Mouse (Mus musculus) embryonic facial prominence, embryonic 15.5 days (tissue): ENCODE results near the gene Usp42. TPM values are rescaled to one million over a fixed set of nuclear protein-coding genes. Genes with fewer than 3 reads are reported as not detected.

Source experiments
- ATAC-seq: fragments of 200-750 bp; cut with Nextera tagmentation; 2 replicates; pipeline ENCODE4 v1.8.0; 2017; ENCODE audit warnings: low read depth, moderate TSS enrichment; ENCODE audit not compliant: insufficient number of reproducible peaks, low FRiP score, low TSS enrichment
- H3K27ac ChIP-seq: fragments of 300-500 bp; sonication (generic); replicated peaks from 2 replicates; pipeline ENCODE4 v1.5.1; 2015; ENCODE audit warnings: mild to moderate bottlenecking, inconsistent platforms
- H3K27me3 ChIP-seq: fragments of 300-500 bp; sonication (generic); 2 replicates; pipeline ENCODE4 v1.6.1; 2015; ENCODE audit warnings: inconsistent platforms
- H3K36me3 ChIP-seq: fragments of 300-500 bp; sonication (generic); 2 replicates; pipeline ENCODE4 v1.6.1; 2015; ENCODE audit warnings: mild to moderate bottlenecking, inconsistent platforms
- H3K4me1 ChIP-seq: fragments of 300-500 bp; sonication (generic); 2 replicates; pipeline ENCODE4 v1.6.1; 2015; ENCODE audit warnings: inconsistent platforms
- H3K4me2 ChIP-seq: fragments of 300-500 bp; sonication (generic); replicated peaks from 2 replicates; pipeline ENCODE4 v1.6.1; 2015; ENCODE audit warnings: mild to moderate bottlenecking, inconsistent platforms
- H3K4me3 ChIP-seq: fragments of 300-500 bp; sonication (generic); replicated peaks from 2 replicates; pipeline ENCODE4 v1.5.1; 2015; ENCODE audit warnings: mild to moderate bottlenecking, inconsistent platforms
- H3K9ac ChIP-seq: fragments of 300-500 bp; sonication (generic); 2 replicates; pipeline ENCODE4 v1.6.1; 2015; ENCODE audit warnings: inconsistent platforms
- H3K9me3 ChIP-seq: fragments of 300-500 bp; sonication (generic); replicated peaks from 2 replicates; pipeline ENCODE4 v1.6.1; 2016; ENCODE audit warnings: inconsistent platforms
- whole genome bisulfite sequencing: fragments of 180-500 bp; shearing (Covaris S2); methylation state at CpG from one replicate; pipeline ENCODE4 v1.1.7; 2015; 5-methylcytosine and 5-hydroxymethylcytosine counted together
- polyA plus RNA-seq: library from polyadenylated mRNA; unstranded; fragments of >200 nt; fragmentation: Nextera tagmentation; extraction: Ambion mirVana; gene quantifications from 2 replicates; pipeline ENCODE4 v1.2.1, GENCODE M21; 2015

Gene Usp42
- polyA plus RNA-seq, 1 experiment from 2014 or later, result 17.3 TPM

- peaks cover 85% of the 10 kb centered on the region for H3K36me3 ChIP-seq
- H3K27me3 ChIP-seq, result no peaks in the 10 kb centered on the region
- no peak overlapping the region for H3K9ac ChIP-seq
- H3K4me2 ChIP-seq, result no peak overlapping the region
- H3K27ac ChIP-seq, result no peak overlapping the region; the same call in 1 of the 2 replicates
- no peaks in the 10 kb centered on the region for H3K9me3 ChIP-seq
- WGBS, result 11% methylated on average over 7 of the region's 7 CpGs
- H3K4me3 ChIP-seq, result no peak overlapping the region
- peak; percentile 53; the same call in 1 of the 2 replicates for ATAC-seq
- peaks cover 4% of the 10 kb centered on the region; the same call in 1 of the 2 replicates for H3K4me1 ChIP-seq
These were observed 20.8 kb downstream of the Usp42 start for GRCm38 (mm10) chr5:143711326-143711725.

- H3K9me3 ChIP-seq, result no peaks in the 10 kb centered on the region
- peaks cover 78% of the 10 kb centered on the region for H3K36me3 ChIP-seq
- 79% methylated on average over 7 of the region's 7 CpGs for WGBS
- no peak overlapping the region for H3K9ac ChIP-seq
- H3K4me1 ChIP-seq, result peaks cover 4% of the 10 kb centered on the region; the same call in 1 of the 2 replicates
- H3K4me2 ChIP-seq, result no peak overlapping the region
- H3K27me3 ChIP-seq, result no peaks in the 10 kb centered on the region
- no peak overlapping the region for H3K4me3 ChIP-seq
- no peak overlapping the region for H3K27ac ChIP-seq
- ATAC-seq, result no peak
These were observed 25.3 kb downstream of the Usp42 start for GRCm38 (mm10) chr5:143706822-143707200.

- no peak for ATAC-seq
- Histone ChIP-seq H3K9me3 (no peaks in the 10 kb centered on the region), H3K27ac (no peak overlapping the region), H3K9ac (no peak overlapping the region), H3K4me1 (peaks cover 4% of the 10 kb centered on the region; the same call in 1 of the 2 replicates), H3K4me3 (no peak overlapping the region), H3K4me2 (no peak overlapping the region), H3K27me3 (no peaks in the 10 kb centered on the region), H3K36me3 (peaks cover 79% of the 10 kb centered on the region)
- WGBS, result 46% methylated on average over 9 of the region's 9 CpGs
These were observed 25.9 kb downstream of the Usp42 start for GRCm38 (mm10) chr5:143706030-143706821.

GRCm38 (mm10) chr5:143705659-143705982 lies 26.5 kb downstream of the Usp42 start:
- Histone ChIP-seq H3K27ac (no peak overlapping the region), H3K9me3 (no peaks in the 10 kb centered on the region), H3K4me1 (peaks cover 4% of the 10 kb centered on the region; the same call in 1 of the 2 replicates), H3K4me2 (no peak overlapping the region), H3K4me3 (no peak overlapping the region), H3K9ac (no peak overlapping the region), H3K27me3 (no peaks in the 10 kb centered on the region), H3K36me3 (peaks cover 81% of the 10 kb centered on the region)
- WGBS, result 24% methylated on average over 1 of the region's 1 CpGs
- ATAC-seq, result no peak

- peaks cover 4% of the 10 kb centered on the region; the same call in 1 of the 2 replicates for H3K4me1 ChIP-seq
- no peak for ATAC-seq
- no peak overlapping the region for H3K9ac ChIP-seq
- no peak overlapping the region for H3K4me2 ChIP-seq
- H3K4me3 ChIP-seq, result no peak overlapping the region
- H3K36me3 ChIP-seq, result peaks cover 81% of the 10 kb centered on the region
- no peaks in the 10 kb centered on the region for H3K27me3 ChIP-seq
- H3K9me3 ChIP-seq, result no peaks in the 10 kb centered on the region
- no peak overlapping the region for H3K27ac ChIP-seq
- 71% methylated on average over 13 of the region's 13 CpGs for WGBS
These were observed 27.0 kb downstream of the Usp42 start for GRCm38 (mm10) chr5:143704875-143705658.

GRCm38 (mm10) chr5:143701074-143701473 lies 31.0 kb downstream of the Usp42 start:
- no peak overlapping the region for H3K4me3 ChIP-seq
- no peak overlapping the region for H3K4me2 ChIP-seq
- no peaks in the 10 kb centered on the region for H3K4me1 ChIP-seq
- H3K9ac ChIP-seq, result no peak overlapping the region
- H3K9me3 ChIP-seq, result no peaks in the 10 kb centered on the region
- H3K36me3 ChIP-seq, result peaks cover 82% of the 10 kb centered on the region
- 87% methylated on average over 10 of the region's 10 CpGs for WGBS
- ATAC-seq, result no peak
- H3K27ac ChIP-seq, result no peak overlapping the region
- no peaks in the 10 kb centered on the region for H3K27me3 ChIP-seq

- Histone ChIP-seq H3K27ac (no peak overlapping the region), H3K36me3 (peaks cover 83% of the 10 kb centered on the region), H3K27me3 (no peaks in the 10 kb centered on the region), H3K4me2 (no peak overlapping the region), H3K4me3 (no peak overlapping the region), H3K9me3 (no peaks in the 10 kb centered on the region), H3K9ac (no peak overlapping the region), H3K4me1 (no peaks in the 10 kb centered on the region)
- WGBS, result 89% methylated on average over 5 of the region's 5 CpGs
- no peak for ATAC-seq
These were observed 31.8 kb downstream of the Usp42 start for GRCm38 (mm10) chr5:143700247-143700646.

GRCm38 (mm10) chr5:143698454-143698853 lies 33.6 kb downstream of the Usp42 start:
- Histone ChIP-seq H3K27me3 (no peaks in the 10 kb centered on the region), H3K36me3 (peaks cover 82% of the 10 kb centered on the region), H3K4me1 (no peaks in the 10 kb centered on the region), H3K4me2 (no peak overlapping the region), H3K9me3 (no peaks in the 10 kb centered on the region), H3K9ac (no peak overlapping the region), H3K4me3 (no peak overlapping the region), H3K27ac (no peak overlapping the region)
- ATAC-seq, result no peak
- 92% methylated on average over 4 of the region's 4 CpGs for WGBS

GRCm38 (mm10) chr5:143696323-143696722 lies 35.8 kb downstream of the Usp42 start:
- no peaks in the 10 kb centered on the region for H3K27me3 ChIP-seq

GRCm38 (mm10) chr5:143690926-143691325 lies 41.2 kb downstream of the Usp42 start:
- H3K4me2 ChIP-seq, result no peak overlapping the region
- H3K27ac ChIP-seq, result 0 out of 2 replicates have a peak overlapping the region, but pooled peaks have one; percentile 22
- no peak overlapping the region for H3K9ac ChIP-seq
- no peaks in the 10 kb centered on the region for H3K9me3 ChIP-seq
- peaks cover 56% of the 10 kb centered on the region for H3K36me3 ChIP-seq
- 75% methylated on average over 5 of the region's 5 CpGs for WGBS
- H3K4me3 ChIP-seq, result no peak overlapping the region
- ATAC-seq, result no peak
- H3K27me3 ChIP-seq, result no peaks in the 10 kb centered on the region
- no peaks in the 10 kb centered on the region for H3K4me1 ChIP-seq

More at GRCm38 (mm10) chr5:143696323-143696722, 35.8 kb downstream of the Usp42 start:
- Histone ChIP-seq H3K27ac (no peak overlapping the region), H3K4me2 (no peak overlapping the region), H3K36me3 (peaks cover 76% of the 10 kb centered on the region), H3K4me1 (no peaks in the 10 kb centered on the region), H3K4me3 (no peak overlapping the region), H3K9me3 (no peaks in the 10 kb centered on the region), H3K9ac (no peak overlapping the region)
- ATAC-seq, result no peak
- WGBS, result 65% methylated on average over 3 of the region's 3 CpGs

- 85% methylated on average over 9 of the region's 9 CpGs for WGBS
- Histone ChIP-seq H3K9ac (no peak overlapping the region), H3K27ac (0 out of 2 replicates have a peak overlapping the region, but pooled peaks have one; percentile 22), H3K9me3 (no peaks in the 10 kb centered on the region), H3K4me2 (no peak overlapping the region), H3K27me3 (no peaks in the 10 kb centered on the region), H3K4me1 (no peaks in the 10 kb centered on the region), H3K36me3 (peaks cover 56% of the 10 kb centered on the region), H3K4me3 (no peak overlapping the region)
- no peak for ATAC-seq
These were observed 41.7 kb downstream of the Usp42 start for GRCm38 (mm10) chr5:143690392-143690791.
